Mouse (Mus musculus) liver, postnatal 0 days (tissue): Measurements from ENCODE around the gene Axl.

Source experiments
- CTCF ChIP-seq: sonication (generic); IDR thresholded peaks from 2 replicates; pipeline ENCODE4 v1.5.1; 2016; ENCODE audit warnings: antibody characterized with exemption, low read depth
- EP300 ChIP-seq: IDR thresholded peaks from 2 replicates; pipeline ENCODE4 v1.6.1; 2016; ENCODE audit warnings: antibody characterized with exemption, low read depth, mild to moderate bottlenecking

- TF ChIP-seq CTCF, result peak; percentile 85
- TF ChIP-seq EP300, result no peak
Observed at GRCm38 (mm10) chr7:25756011-25756410, 32.5 kb downstream of the Axl start.
